Mouse (Mus musculus) liver, postnatal 0 days (tissue): Measurements from ENCODE around the gene Daam2. TPM values are rescaled to one million over a fixed set of nuclear protein-coding genes. Genes with fewer than 3 reads are reported as not detected.

Experiments
- ATAC-seq: fragments of 200-750 bp; cut with Nextera tagmentation; 2 replicates; pipeline ENCODE4 v1.8.0; 2017; ENCODE audit warnings: mild to moderate bottlenecking, moderate library complexity
- DNase-seq: peaks from one replicate; pipeline ENCODE4 v3.0.0-alpha.2; 2016
- H3K27ac ChIP-seq: fragments of 300-500 bp; sonication (generic); 2 replicates; pipeline ENCODE4 v1.5.1; 2014; ENCODE audit warnings: antibody characterized with exemption, moderate library complexity, mild to moderate bottlenecking, low read depth
- H3K27me3 ChIP-seq: fragments of 300-500 bp; sonication (generic); 2 replicates; pipeline ENCODE4 v1.6.1; 2014; ENCODE audit warnings: low read length, control low read depth, mixed read lengths; ENCODE audit not compliant: insufficient read depth
- H3K36me3 ChIP-seq: fragments of 300-500 bp; sonication (generic); replicated peaks from 2 replicates; pipeline ENCODE4 v1.6.1; 2014; ENCODE audit warnings: mild to moderate bottlenecking, control low read depth, low read length, moderate library complexity, mixed read lengths; ENCODE audit not compliant: insufficient read depth
- H3K4me1 ChIP-seq: fragments of 300-500 bp; sonication (generic); 2 replicates; pipeline ENCODE4 v1.6.1; 2014; ENCODE audit warnings: antibody characterized with exemption, mild to moderate bottlenecking, control low read depth; ENCODE audit not compliant: insufficient read depth
- H3K4me2 ChIP-seq: fragments of 300-500 bp; sonication (generic); 2 replicates; pipeline ENCODE4 v1.6.1; 2014; ENCODE audit warnings: low read depth, mild to moderate bottlenecking, low read length, moderate library complexity, mixed read lengths
- H3K4me3 ChIP-seq: fragments of 300-500 bp; sonication (generic); 2 replicates; pipeline ENCODE4 v1.5.1; 2014; ENCODE audit warnings: low read depth, low read length
- H3K9ac ChIP-seq: fragments of 300-500 bp; sonication (generic); replicated peaks from 2 replicates; pipeline ENCODE4 v1.6.1; 2014; ENCODE audit warnings: mild to moderate bottlenecking, moderate library complexity
- H3K9me3 ChIP-seq: fragments of 300-500 bp; sonication (generic); 2 replicates; pipeline ENCODE4 v1.6.1; 2016; ENCODE audit warnings: mild to moderate bottlenecking, control low read depth, low read length, mixed read lengths
- CTCF ChIP-seq: sonication (generic); IDR thresholded peaks from 2 replicates; pipeline ENCODE4 v1.5.1; 2016; ENCODE audit warnings: antibody characterized with exemption, low read depth
- EP300 ChIP-seq: IDR thresholded peaks from 2 replicates; pipeline ENCODE4 v1.6.1; 2016; ENCODE audit warnings: antibody characterized with exemption, low read depth, mild to moderate bottlenecking
- whole genome bisulfite sequencing: fragments of 180-500 bp; shearing (Covaris S2); extraction: QIAGEN DNeasy Blood & Tissue Kit; methylation state at CpG from one replicate; pipeline ENCODE4 v1.1.7; 2014; ENCODE audit not compliant: insufficient replicate concordance; 5-methylcytosine and 5-hydroxymethylcytosine counted together
- polyA plus RNA-seq: library from polyadenylated mRNA; unstranded; fragments of >200 nt; fragmentation: Nextera tagmentation; extraction: Ambion mirVana; gene quantifications from 2 replicates; pipeline ENCODE4 v1.2.1, GENCODE M21; 2015

Gene Daam2
- polyA plus RNA-seq, 1 experiment from 2014 or later: 0.23 TPM

DNA sequence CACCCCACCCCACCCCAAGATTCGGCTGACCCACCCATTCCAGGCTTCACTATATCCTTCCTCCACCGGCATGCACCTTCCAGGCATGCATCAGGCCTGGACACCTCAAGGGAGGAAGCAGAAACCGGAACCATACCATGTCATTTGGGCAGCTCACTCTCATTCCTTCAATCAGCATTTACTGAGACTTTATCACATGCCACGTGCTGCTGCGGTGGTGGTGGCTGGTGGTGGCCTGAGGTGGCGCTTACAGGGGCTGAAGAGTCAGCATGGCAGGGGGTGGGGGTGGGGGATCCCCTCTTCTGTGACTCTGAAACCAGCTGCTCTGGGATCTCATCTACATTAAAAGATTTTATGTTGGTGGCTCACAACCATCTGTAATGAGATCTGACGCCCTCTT is 42.1 kb downstream of the Daam2 start:
- Histone ChIP-seq H3K4me1 (no peaks in the 10 kb centered on the region), H3K9ac (no peak overlapping the region), H3K27ac (no peak overlapping the region), H3K4me2 (no peak overlapping the region), H3K36me3 (no peaks in the 10 kb centered on the region), H3K9me3 (no peaks in the 10 kb centered on the region), H3K27me3 (no peaks in the 10 kb centered on the region), H3K4me3 (no peak overlapping the region)
- 46% methylated on average over 7 of the region's 7 CpGs for WGBS
- no peak for DNase-seq
- no peak for TF ChIP-seq CTCF
- ATAC-seq: no peak

DNA sequence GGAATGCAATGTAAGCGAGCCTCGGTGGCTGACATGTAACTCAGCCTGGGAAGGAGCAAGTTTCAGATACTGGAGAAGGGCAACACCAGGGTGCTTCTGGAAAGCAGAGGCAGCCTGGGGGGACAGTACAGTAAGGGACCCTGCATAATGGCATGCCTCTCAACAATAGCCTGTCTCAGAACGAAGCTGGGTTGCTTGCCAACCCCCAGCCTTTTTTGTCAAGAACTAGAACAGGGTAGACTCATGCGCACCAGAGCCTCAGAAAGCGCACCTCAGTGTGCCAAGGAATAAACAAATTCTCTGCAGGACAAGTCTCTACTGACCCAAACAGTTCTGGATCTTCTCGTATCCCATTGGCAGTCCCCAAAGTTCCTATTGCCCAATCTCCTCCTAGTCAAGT is 43.5 kb downstream of the Daam2 start:
- Histone ChIP-seq H3K4me2 (no peak overlapping the region), H3K36me3 (no peaks in the 10 kb centered on the region), H3K4me3 (no peak overlapping the region), H3K27me3 (no peaks in the 10 kb centered on the region), H3K4me1 (no peaks in the 10 kb centered on the region), H3K27ac (no peak overlapping the region), H3K9ac (no peak overlapping the region), H3K9me3 (no peaks in the 10 kb centered on the region)
- TF ChIP-seq EP300: no peak
- TF ChIP-seq CTCF: no peak
- DNase-seq (no peak), ATAC-seq (no peak)
- WGBS: 69% methylated on average over 6 of the region's 6 CpGs

DNA sequence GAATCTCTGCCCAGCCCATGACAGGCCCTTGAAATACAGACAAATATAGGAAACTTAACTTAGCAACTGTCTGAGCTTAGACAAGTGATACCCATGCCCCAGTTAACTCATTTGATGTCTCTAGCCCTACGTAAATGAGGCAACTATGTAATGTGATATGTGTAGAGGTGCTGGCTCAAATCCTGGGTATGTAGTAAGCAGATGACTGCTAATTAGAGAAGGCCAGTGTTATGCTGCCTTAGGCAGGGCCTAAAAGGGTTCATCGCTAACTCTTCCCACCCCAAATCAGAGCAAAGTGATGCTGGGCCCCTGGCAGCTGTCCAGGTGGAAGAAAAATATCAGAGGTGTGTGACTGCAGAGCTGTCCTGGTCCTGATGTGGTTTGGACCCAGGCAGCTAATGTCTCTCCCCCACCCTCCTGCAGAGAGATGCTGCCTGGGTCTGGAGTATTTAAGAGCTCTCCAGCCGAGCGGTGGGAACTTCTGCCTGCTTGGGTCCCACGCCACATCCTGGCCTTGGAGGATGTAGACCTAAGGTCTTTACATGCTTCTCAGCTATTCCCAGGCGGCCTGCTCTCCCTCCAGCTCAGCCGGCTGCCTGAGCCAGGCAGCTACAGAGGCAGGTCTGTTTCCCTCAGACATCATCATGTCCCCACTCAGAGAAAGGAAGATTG is 44.4 kb downstream of the Daam2 start:
- TF ChIP-seq CTCF: no peak
- TF ChIP-seq EP300: no peak
- WGBS: 75% methylated on average over 7 of the region's 7 CpGs
- Histone ChIP-seq H3K4me2 (no peak overlapping the region), H3K4me1 (no peaks in the 10 kb centered on the region), H3K27ac (no peak overlapping the region), H3K4me3 (no peak overlapping the region), H3K36me3 (no peaks in the 10 kb centered on the region), H3K9me3 (no peaks in the 10 kb centered on the region), H3K9ac (no peak overlapping the region), H3K27me3 (no peaks in the 10 kb centered on the region)
- DNase-seq (no peak), ATAC-seq (no peak)

DNA sequence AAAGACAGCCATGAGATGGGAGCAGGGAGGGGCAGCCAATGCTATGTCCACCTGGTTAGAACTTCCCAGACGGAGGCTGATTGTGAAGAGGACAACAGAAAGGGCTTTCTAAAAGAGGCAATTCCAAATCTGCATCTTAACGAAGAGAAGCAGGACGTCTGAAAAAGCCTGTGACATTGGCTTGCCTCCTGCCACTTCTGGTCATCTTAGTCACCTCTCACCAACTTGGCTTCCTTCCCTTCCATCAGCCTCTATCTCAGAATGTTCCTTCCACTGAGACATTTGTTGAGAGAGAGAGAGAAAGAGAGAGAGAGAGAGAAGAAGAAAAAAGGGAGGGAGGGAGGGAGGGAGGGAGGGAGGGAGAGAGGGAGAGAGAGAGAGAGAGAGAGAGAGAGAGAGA is 47.1 kb downstream of the Daam2 start:
- H3K9me3 ChIP-seq: no peaks in the 10 kb centered on the region
- 61% methylated on average over 3 of the region's 3 CpGs for WGBS
- H3K4me1 ChIP-seq: no peaks in the 10 kb centered on the region
- no peaks in the 10 kb centered on the region for H3K36me3 ChIP-seq
- no peak overlapping the region for H3K9ac ChIP-seq
- no peaks in the 10 kb centered on the region for H3K27me3 ChIP-seq
- H3K4me2 ChIP-seq: no peak overlapping the region
- H3K4me3 ChIP-seq: no peak overlapping the region
- TF ChIP-seq CTCF (no peak), EP300 (no peak)
- no peak overlapping the region for H3K27ac ChIP-seq
- DNase-seq (no peak), ATAC-seq (no peak)

DNA sequence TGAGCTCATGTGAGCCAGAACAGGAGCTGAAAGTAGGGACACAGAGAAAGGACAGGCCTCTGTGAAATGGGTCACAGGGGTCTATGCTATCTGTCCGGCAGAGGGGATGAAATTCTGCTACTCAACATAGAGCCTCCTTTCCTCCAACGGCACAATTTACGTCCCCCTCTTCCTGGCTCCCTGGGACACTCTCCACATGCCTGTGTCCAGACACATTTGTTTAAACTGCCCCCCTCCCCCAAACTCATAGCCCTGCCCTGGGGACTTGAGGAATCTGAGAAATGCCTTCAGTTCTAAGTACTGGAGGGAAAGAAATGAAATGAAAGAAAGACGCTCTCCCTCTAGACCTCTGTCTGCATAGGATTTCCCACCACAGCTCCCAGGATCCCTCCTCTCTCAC is 48.5 kb downstream of the Daam2 start:
- Histone ChIP-seq H3K9ac (no peak overlapping the region), H3K4me3 (no peak overlapping the region), H3K4me1 (no peaks in the 10 kb centered on the region), H3K27me3 (no peaks in the 10 kb centered on the region), H3K36me3 (no peaks in the 10 kb centered on the region), H3K27ac (no peak overlapping the region), H3K4me2 (no peak overlapping the region), H3K9me3 (no peaks in the 10 kb centered on the region)
- TF ChIP-seq EP300: no peak
- no peak for TF ChIP-seq CTCF
- WGBS: 55% methylated on average over 4 of the region's 4 CpGs
- ATAC-seq (no peak), DNase-seq (no peak)

DNA sequence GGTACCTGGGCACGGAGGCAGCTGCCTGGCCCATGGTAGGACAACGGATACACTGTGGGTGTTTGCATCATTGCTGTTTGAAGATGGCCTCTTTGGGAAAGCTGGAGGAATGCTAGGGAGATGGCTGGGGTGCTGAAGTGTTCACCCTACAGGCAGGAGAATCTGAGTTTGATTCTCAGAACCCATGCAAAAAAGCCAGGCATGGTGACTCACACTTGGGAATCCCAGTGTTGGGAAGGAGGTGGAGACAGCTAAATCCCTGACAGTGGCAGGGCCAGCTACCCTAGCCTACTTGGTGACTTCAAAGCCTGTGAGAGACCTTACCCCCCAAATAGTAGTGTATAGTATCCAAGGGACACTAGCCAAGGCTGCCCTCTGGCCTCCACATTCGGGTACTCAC is 49.0 kb downstream of the Daam2 start:
- Histone ChIP-seq H3K4me3 (no peak overlapping the region), H3K27ac (no peak overlapping the region), H3K4me2 (no peak overlapping the region), H3K36me3 (no peaks in the 10 kb centered on the region), H3K9ac (no peak overlapping the region), H3K4me1 (no peaks in the 10 kb centered on the region), H3K9me3 (no peaks in the 10 kb centered on the region), H3K27me3 (no peaks in the 10 kb centered on the region)
- TF ChIP-seq CTCF: no peak
- no peak for TF ChIP-seq EP300
- no peak for ATAC-seq
- 82% methylated on average over 3 of the region's 3 CpGs for WGBS
- DNase-seq: no peak

DNA sequence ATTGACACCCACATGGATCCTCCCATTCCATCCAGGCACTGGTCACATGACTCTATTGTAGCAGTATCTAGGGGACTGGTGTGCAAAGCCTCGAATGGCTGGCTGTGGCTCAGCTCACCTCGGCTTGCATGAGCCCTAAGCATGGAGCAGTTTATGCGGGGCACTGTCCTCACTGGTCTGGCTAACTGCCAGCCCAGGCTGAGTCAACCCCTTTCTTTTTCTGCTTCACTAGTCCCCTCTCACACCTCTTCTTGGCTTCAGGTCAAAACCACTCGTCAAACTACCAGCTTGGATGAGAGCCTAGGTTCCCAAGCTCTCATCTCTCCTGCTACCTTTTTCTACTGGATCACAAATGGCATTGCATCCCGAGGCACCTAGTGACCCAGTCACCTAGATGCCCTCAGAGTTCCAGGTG is 51.5 kb downstream of the Daam2 start:
- ATAC-seq: no peak
- WGBS: 59% methylated on average over 5 of the region's 5 CpGs
- no peaks in the 10 kb centered on the region for H3K4me1 ChIP-seq
- H3K36me3 ChIP-seq: no peaks in the 10 kb centered on the region
- H3K27me3 ChIP-seq: no peaks in the 10 kb centered on the region
- H3K9ac ChIP-seq: no peak overlapping the region
- TF ChIP-seq CTCF (no peak), EP300 (no peak)
- H3K4me3 ChIP-seq: no peak overlapping the region
- H3K4me2 ChIP-seq: no peak overlapping the region
- no peaks in the 10 kb centered on the region for H3K9me3 ChIP-seq
- no peak for DNase-seq
- no peak overlapping the region for H3K27ac ChIP-seq
